Mouse (Mus musculus) embryo, embryonic 11 days (tissue): ENCODE results near the gene Cdkn2d.
"Not testable (repeated sequence)": the region's sequence is repeated elsewhere in the genome, so short reads cannot be mapped to it uniquely, and the experiment has no call there.

Experiments used
- DNase-seq: peaks from one replicate; pipeline ENCODE4 v3.0.0-alpha.2; 2015

The Cdkn2d gene

DNA sequence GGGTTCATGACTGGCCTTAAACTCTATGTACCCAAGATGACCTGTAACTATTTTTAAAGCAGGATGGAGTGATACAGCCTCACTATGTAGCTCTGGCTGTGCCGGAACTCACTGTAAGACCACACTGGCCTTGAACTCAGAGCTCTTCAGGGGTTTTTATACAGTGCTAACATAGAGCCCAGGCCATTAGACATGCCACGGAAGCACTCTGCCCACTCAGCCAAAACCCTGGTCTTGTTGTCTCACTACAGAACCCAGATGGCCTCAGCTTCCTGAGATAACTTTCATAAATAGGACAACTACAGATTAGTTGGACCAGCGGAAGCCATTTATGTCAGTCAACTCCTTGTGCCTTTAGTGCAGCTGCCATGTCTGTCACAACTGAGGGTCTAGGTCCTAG lies 16.9 kb downstream of the Cdkn2d start:
- no peak for DNase-seq

DNA sequence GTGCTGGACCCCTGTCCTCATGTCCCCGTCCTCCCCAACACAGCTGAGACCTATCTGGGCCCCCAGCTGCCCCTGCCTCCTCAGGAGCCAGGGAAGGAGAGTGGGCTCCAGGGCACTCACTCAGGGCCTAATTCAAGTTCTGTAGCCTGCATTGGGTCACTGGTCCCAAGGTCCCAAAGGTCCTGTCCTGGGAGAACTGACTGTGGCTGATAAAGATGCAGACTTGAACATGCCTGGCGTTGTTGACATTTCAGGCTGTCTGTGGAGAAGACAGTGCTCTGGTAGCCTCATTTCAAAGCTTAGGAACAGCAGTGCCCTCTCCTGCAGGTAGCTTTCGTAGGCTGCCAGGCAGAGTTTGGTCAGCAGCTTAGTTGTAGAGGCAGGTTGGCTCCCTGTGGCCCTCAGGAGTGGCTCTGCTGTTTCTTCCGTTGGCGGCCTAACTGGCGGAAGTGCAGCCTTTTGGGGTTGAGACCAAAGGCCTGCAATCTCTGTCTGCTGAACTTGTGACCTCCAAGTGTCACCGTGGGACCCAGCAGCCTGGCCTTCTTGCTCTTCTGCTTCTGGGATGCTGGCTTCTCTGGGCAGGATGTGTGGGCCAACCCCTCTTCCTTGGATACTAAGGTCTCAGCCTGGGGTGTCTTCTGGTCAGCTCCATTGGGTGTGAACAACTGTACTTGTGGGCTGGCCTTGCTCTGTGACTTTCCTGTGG lies 17.5 kb downstream of the Cdkn2d start:
- no peak for DNase-seq

DNA sequence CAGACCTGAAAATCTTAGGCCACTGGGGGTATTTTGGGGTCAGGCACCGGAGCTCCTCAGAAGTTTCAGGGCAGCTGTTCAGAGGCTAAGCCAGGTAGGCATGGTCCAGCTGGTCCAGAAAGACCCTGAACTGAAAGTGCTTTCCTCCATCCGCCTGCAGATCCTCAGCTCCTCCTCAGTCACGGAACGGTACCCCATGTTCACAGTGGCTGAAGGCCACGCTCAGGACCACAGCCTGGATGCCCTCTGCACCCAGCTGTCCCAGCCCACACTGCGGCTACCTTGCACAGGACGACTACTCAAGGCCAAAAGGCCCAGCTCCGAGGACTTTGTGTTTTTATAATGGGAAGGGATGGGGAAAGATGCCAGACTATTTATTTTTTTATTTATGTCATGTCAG lies 18.1 kb downstream of the Cdkn2d start:
- no peak for DNase-seq

- DNase-seq = no peak
Measured at GRCm38 (mm10) chr9:21272391-21272790, 18.8 kb downstream of the Cdkn2d start.

DNA sequence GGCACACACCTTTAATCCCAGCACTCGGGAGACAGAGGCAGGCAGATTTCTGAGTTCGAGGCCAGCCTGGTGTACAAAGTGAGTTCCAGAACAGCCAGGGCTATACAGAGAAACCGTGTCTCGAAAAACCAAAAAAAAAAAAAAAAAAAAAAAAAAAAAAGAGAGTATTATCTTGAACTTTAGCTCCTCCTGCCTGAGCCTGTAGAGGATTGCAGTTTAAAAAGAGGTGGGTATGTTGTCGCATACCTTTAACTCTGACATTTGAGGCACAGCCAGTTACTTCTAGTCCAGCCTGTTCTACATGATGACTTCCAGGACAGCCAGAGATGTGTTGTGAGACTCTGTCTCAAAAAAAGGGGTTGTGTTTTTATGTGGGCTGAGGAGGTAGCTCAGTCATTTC lies 21.6 kb downstream of the Cdkn2d start:
- not testable (repeated sequence) for DNase-seq

DNA sequence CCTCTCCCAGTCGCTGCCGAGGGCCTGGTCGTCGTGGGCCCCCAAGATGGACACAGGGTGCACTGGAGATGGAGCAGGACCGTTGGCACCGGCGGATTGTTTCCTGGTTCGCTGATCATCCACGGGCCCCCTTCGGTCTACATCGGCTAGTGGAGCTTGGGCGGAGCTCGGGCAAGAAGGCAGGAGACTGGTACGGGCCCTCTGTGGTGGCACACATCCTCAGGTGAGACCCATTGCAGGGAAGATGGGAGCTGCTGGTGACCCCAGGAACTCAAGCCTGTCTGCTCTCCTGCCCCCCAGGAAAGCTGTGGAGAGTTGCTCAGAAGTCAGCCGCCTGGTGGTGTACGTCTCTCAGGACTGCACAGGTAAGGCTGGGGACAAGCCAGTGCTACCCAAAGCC lies 22.9 kb downstream of the Cdkn2d start:
- no peak for DNase-seq

DNA sequence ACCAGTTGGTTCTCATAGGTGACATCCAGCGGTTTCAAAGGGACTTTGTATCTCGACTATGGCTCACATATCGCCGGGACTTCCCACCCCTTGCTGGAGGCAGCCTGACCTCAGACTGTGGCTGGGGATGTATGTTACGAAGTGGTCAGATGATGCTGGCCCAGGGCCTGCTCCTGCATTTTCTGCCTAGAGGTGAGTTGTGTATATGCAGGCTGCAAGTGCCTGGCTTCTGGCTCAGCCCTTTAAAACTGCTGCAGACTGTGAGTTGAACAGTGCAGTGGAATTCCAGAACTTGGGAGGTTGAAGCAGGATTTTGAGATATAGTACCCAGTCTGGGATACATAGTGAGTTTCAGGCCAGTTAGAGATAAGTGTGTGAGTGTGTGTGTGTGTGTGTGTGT lies 24.3 kb downstream of the Cdkn2d start:
- no peak for DNase-seq

DNA sequence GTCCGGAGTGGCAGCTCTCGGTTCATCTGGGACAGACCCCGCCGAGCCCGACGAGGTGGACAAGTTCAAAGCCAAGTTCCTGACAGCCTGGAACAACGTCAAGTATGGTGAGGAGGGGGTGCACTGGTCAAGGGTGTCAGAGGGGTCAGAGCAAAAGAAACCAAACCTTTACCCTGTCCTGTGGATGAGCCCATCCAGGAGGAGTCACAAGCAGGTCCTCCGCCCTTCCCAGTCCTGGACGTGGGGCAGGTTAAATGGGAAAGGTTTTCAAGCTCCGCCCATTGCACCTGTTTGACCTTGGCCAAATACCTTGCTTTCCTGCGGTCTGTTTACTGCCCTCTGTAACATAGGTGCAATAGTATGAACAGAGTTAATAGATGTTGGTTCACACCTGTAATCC lies 25.6 kb downstream of the Cdkn2d start:
- DNase-seq = no peak

DNA sequence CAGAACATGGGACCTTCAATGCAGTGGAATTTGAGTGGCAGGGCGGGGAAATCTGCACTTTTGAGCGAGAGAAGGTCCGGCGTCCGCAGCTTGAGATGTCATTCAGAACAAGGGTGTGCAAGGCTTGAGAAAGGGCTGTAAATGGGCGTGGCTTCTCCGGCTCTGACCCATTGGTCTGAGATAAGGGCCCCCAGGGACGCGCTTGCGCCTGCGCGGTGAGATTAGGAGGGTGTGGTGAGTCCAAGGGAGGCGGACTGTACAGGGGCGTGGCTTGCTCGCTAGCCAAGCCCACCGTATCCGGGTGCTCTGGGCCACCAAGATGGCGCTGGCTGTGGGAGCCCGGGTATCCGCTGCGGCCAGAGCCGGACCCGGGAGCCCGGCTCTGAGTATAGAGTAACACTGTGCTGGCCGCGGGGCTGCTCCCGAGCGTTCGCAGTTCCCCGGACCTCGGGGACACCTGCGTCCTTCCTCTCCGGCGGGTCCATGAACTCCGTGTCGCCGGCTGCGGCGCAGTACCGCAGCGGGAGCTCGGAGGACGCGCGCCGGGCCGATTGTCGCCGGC lies 26.1 kb downstream of the Cdkn2d start, which contains the start of gene Atg4d:
Atg4d (plus strand) TSS at position 294 of the 562 bp plus-strand sequence.
- peak; percentile 99 for DNase-seq

- peak; percentile 44 for DNase-seq
Measured at GRCm38 (mm10) chr9:21264272-21264999, 26.8 kb downstream of the Cdkn2d start.

DNA sequence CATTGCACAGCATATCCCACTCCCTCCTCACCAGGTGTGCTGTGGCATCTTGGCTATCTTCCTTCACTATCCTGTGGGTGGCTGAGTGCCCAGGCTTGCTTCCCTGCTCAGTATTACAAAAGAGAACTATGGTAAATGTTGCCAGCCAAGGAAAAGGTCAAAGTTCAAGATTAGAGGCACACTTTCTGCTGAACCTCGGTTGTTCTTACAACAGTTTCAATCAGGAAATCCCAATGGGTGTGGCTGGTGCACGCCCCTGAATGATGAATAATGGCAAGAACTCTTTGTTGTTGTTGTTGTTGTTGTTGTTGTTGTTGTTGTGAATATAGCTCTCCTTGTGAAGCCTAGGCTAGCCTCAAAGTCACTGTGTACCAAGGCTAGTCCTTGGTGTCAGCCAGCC lies 29.4 kb downstream of the Cdkn2d start:
- no peak for DNase-seq

DNA sequence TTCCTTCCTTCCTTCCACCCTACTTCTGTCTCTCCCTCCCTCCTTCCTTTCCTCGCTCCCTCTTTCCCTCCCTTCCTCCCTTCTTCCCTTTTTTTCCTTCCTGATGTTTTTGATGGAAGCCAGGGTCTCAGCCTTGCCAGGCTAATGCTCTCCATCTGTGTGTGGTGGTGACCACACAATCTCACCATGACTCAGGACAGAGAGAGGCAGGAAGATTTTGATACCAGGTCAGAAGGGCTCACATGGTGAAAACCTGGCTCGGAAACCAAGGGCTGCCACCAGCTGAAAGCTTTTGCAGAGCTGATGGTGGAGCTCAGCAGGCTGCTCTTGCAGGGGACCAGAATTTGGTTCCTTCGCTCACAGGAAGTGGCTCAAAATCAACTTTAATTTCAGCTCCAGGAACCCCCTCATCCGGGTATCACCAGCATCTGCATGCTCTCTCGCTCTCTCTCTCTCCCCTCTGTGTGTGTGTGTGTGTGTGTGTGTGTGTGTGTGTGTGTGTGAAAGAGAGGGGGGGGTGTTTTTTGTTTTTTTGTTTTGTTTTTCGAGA lies 30.6 kb downstream of the Cdkn2d start:
- DNase-seq = no peak

- not testable (repeated sequence) for DNase-seq
Measured at GRCm38 (mm10) chr9:21256349-21256748, 34.9 kb downstream of the Cdkn2d start.

DNA sequence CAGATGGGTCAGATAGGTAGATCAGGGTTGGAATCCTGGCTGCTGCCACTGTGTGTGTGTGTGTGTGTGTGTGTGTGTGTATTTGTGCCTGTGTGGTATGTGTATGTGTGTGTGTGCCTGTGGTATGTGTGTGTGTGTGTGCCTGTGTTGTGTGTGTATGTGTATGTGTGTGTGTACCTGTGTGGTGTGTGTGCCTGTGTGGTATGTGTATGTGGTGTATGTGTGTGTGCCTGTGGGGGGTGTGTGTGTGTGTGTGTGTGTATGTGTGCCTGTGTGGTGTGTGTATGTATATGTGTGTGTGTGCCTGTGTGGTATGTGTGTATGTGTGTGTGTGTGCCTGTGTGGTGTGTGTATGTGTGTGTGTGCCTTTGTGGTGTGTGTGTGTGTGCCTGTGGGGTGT lies 36.5 kb downstream of the Cdkn2d start:
- no peak for DNase-seq

DNA sequence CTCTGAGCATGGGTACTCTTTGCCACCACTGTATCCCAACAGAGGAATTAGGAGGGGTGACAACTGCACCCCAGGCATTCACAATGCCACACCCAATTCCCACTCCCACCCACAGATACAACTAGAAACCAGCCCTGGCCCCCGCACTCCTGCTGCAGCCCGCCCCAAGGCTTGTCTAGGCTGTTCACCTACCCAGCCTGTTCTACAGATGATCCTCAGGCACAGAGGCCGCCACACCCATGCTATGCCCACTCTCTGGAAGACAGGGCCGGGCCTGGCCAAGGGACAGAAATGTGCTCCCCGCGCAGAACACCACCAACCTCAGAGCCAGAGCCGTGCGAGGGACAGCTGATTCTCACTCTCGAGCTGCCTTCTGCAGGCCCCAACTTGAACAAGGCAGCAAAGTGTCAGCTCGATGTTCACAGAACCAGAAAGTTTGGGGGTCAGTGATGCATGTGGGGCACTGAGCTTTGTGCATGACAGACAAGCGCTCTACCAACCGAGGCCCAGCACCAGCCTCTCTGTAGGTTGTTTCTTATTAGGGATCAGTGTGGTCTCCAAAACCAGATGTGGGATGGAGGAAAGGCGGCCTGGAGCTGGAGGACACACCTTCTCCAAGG lies 40.0 kb downstream of the Cdkn2d start:
- DNase-seq = no peak

DNA sequence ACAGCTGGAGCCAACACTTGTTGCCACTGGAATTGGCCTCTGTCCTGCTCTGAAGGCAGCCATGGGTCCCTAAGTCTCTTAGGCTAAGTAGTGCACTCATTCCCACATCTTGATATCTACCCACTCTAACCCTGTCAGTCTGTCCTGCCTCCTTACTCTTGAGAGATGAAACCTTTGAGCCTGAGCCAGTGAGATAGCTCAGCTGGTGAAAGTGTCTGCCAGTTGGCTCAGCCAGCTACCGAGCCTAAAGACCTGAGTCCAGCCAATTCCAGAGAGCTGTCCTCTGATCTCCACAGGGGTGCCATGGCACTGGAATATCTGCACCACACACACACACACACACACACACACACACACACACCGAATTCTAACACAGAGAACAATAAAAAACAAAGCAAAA lies 40.7 kb downstream of the Cdkn2d start:
- no peak for DNase-seq

GRCm38 (mm10) chr9:21249629-21250508 lies 41.3 kb downstream of the Cdkn2d start:
- DNase-seq = no peak

DNA sequence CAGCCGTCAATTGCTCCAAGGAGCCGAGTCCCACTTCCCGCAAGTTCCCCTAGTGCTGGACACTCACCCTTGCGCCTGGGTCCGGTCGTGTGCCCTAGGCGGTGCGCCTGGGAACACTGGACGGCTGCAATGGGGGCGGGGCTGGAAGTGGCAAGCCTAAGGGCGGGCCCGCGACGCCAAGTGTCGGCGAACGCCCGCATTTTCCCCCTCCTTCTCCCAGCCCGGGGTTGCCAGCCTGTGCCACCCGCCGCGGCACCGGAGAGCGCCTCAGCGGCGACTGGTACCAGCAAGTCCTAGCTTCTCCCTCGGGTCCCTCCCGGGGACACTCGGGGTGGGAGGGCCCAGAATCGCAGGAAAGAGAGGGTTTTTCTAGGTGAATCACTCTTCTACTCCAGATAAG lies 42.9 kb downstream of the Cdkn2d start, which contains the start of gene S1pr5:
S1pr5 (minus strand) TSS at position 118 of the 400 bp plus-strand sequence.
- no peak for DNase-seq

- DNase-seq = no peak
Measured at GRCm38 (mm10) chr9:21246342-21246741, 44.9 kb downstream of the Cdkn2d start.

GRCm38 (mm10) chr9:21245113-21245487 lies 46.1 kb downstream of the Cdkn2d start:
- DNase-seq = no peak

GRCm38 (mm10) chr9:21244428-21245112 lies 46.6 kb downstream of the Cdkn2d start:
- peak; percentile 60 for DNase-seq
